Mouse (Mus musculus) cerebellum, adult 2 months (tissue): Measurements from ENCODE around the gene Sec61a1.

ENCODE experiments used
- CTCF ChIP-seq: fragments of 200-500 bp; IDR thresholded peaks from 2 replicates; pipeline ENCODE4 v1.5.1; 2011; ENCODE audit warnings: low read depth, mild to moderate bottlenecking, control low read depth, low read length, moderate library complexity, borderline replicate concordance; ENCODE audit not compliant: insufficient read depth
- POLR2A ChIP-seq: fragments of 200-500 bp; IDR thresholded peaks from 2 replicates; pipeline ENCODE4 v1.6.1; 2011; ENCODE audit warnings: low read length, control low read depth, borderline replicate concordance; ENCODE audit not compliant: insufficient read depth

DNA sequence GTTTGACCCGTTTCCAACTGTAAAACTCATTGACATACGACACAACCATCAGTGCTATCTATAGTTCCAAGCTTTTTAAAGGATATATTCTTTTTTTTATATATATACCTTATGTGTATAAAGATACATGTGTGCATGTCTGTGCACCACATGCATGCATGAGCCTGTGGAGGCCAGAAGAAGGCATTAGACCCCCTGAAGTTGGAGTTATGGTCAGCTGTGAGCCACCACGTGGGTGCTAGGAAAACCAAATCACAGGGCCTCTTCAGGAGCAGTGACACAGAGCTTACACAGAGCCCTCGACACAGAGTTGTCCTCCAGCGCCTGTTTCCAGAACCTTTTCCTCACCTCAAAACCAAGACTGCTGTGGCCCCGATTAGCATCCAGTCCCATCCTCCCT, 28.9 kb downstream of the Sec61a1 start:
- TF ChIP-seq CTCF (no peak), POLR2A (no peak)
